Mouse (Mus musculus) CD8-positive naive resting alpha-beta T cell, adult 2 months (primary cell): ENCODE data around the gene Fanca.

Source experiments
- DNase-seq, 2 experiments: peaks; one replicate each; pipeline ENCODE4 v3.0.0; 2022; ENCODE audit warnings: low read depth in 2 of 2, low spot score in 2 of 2

The Fanca gene

GRCm38 (mm10) chr8:123318467-123318911 is at the start of gene Fanca:
Gene Fanca (minus strand): TSS chr8:123318576.
- DNase-seq, result peak; percentile 83 to 89

DNA sequence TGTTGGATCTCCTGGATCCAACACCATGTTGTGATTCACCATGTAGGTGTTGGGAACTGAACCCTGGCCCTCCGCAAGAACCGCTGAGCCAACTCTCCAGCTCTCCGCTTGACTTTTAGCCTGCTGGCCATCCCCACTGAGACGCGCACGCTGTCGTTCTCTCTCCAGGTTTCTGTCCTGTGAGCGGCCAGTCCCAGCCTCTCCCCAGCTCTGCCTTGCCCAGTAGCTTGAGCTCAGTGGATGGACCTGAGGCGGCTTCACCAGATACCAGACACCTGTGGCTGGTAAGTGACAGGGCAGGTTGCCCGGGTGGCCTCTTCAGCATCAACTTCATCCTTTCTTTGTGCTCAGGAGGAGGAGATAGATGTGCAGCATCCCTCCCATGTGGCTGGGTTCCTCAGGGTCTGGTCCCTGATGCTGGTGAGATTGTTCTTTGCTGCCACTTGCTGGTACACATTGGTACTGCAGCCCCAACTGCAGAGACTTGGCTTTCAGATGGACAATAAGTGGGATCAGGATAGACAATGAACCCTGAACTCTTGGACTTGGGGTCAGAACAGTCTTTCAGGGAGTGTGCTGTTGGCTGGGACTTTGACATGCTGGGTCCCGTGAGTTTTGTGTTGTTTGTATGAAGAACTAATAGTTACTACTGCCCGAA is 42.8 kb upstream of the Fanca start:
- peak; percentile 58 to 76 for DNase-seq

GRCm38 (mm10) chr8:123353216-123353615 is 34.8 kb upstream of the Fanca start:
- DNase-seq, result no peak

DNA sequence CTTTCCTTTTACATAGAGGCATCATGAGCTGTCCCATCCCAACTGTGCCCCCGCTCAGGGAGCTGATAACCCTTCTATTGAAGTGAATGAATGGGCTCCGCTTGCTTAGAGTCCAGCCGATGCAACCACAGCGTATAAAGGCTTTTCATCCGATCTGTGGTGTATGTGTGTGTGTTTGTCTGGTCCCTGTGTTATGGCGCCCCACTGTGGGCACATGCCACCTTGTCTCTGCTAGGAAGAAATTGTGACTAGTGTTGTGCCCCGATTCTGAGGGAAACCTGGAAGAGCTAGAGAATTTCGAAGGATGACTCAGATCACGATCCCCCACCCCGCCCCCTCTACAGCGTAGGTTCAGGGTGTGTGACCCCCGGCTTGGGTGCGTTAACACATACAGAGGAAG is 34.4 kb upstream of the Fanca start:
- no peak for DNase-seq

GRCm38 (mm10) chr8:123352118-123352517 is 33.7 kb upstream of the Fanca start:
- DNase-seq, result no peak

DNA sequence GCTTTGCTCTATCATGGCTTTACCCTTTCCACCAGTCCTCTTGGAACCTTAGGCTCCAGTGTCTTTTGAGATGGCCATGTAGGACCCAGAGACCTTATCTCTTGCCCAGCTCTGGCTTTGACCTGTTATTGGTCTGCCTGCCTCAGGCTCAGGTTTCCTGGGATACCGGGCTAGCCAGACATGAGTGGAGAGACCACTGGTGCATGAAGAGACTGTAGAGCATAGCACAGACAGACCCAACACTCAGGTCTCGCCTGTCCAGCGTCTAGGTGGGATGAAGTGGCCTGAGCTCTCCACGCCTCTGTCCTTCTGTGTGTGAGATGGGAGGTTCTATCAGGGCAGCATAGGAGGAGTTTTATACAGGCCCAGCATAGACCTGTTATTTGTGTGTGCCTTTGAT is 30.7 kb upstream of the Fanca start:
- DNase-seq, result no peak

- no peak for DNase-seq
These were observed 30.0 kb upstream of the Fanca start for GRCm38 (mm10) chr8:123348237-123348843.

DNA sequence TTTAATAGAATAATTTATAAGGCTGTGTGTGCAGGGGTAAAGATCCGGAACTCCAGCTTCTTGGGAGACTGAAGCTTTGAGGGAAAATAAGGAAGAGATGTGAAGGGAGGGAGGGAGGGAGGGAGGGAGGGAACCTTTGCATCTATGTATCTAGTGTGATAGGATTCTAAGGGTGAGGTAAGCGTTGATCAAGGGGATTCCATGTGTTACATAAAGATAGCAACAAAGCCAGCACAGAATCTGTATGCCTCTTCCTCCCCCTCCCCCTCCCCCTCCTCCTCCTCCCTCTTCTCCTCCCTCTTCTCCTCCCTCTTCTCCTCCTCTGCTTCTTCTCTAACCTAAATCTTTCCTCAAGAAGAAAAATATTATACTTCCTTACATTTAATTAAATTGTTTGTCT is 28.9 kb upstream of the Fanca start:
- no peak for DNase-seq

DNA sequence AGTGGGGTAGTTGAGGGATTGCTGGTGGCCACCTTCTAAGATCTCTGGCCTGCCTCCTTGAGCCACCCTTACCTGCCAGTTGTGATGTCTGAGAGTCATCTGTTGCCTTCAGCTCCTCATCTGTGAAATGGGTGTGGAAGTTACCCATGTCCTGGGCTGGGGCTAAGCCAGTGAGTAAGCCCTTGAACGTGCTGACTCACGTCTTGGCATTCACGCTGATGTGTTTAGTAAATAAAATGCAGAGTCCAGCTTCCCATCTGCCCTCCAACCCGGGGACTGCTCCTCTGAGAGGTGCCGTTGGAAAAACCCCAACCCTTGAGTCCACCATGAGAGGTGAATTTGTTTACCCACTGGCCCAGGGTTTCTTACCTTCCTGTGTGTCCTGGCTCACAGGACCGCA is 27.5 kb upstream of the Fanca start:
- DNase-seq, result no peak

GRCm38 (mm10) chr8:123345135-123345534 is 26.8 kb upstream of the Fanca start:
- DNase-seq, result no peak

GRCm38 (mm10) chr8:123343422-123343821 is 25.0 kb upstream of the Fanca start:
- DNase-seq, result no peak

GRCm38 (mm10) chr8:123342911-123343310 is 24.5 kb upstream of the Fanca start:
- no peak for DNase-seq

DNA sequence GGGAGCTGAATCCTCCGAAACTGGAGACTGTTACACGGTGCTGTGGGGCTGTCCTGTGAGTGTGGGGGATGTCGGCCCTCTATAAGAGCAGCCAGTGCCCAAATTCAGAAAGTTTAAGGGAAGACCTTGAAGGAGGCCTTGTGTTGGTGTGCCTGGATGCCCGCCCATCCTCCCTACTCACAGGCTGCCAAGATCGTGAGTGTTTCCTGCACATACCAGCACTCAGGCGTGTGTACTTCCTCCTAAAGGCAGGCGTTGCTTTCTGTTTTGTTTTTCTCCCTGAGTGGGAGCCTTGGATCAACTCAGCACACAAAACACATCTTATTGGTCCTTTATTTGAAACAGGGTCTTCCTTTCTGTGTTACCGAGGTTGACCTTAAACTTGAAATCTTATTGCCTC is 23.9 kb upstream of the Fanca start:
- no peak for DNase-seq

DNA sequence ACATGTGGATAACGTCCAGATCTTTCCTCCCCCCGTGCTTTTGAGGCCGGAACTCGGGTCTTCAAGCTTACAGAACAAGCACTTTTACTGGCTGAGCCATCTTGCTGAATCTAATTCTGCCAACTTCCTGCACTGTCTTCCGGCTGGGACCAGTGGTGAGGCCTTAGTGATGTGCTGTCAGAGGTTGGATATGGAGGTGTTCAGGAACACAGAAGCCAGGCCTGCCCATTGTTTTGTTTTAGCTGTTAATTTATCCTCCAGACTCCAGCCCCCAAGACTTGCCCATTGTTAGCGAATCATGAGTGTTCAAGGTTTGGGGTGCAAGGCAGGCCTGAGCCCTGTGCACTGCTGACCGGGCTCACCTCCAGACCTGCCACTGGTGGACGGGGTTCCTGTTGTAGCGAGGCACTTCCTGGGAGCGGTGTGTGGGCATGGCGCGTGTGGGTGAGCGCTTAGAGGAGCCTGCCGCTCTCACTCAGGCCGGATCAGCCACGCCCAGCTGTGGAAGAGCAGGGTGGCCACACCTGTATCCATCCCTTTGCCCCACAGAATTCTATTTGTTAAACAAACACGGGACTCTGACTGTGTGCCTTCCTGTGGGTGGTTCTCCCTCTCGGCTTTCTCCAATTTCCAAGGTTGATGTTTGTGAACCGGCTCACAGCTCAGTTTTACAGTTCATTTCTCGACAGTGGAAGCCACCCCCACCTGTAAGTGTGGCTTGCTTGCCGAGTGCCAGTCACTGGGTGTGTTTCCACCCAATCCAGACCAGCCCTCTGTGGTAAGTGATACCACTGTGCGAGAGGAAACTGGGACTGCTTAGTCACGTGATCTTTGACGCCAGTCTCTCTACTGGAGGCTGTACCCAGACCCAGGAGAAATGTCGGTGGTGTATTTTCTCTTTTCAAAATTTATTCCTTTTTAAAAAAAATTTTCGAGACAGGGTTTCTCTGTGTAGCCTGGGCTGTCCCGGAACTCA is 23.0 kb upstream of the Fanca start:
- DNase-seq, result no peak

DNA sequence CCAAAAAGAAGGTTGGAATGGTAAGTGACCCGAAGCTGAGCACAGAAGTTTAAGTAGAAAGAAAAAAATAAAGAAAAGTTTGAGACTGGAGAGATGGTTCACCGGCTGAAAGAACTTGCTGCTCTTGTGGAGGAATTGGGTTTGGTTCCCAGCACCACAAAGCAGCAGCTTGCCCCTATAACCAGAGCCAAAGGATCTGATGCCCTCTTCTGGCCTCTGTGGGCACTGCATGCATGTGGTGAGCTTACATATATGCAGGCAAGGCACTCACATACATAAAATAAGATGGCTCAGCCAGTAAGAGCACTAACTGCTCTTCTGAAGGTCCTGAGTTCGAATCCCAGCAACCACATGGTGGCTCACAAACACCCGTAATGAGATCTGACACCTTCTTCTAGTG is 21.7 kb upstream of the Fanca start:
- DNase-seq, result no peak

DNA sequence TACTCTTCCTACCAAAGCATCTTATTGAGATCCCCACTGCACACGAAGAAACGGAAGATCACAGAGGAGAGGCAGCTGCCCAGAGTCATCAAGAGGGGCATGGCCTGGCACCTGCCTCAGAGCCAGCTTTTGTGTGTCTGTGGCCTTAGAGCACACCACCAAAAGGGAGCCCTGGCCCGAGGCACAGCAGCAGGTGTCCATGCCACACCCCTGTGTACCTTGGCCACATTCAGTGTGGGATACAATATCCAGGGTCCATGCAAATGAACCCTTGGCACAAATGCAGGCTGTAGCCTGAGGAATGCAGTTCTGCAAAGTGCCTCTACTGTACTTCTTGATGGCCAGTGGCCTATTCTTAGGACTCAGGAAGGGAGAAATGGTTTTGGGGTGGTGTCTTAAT is 19.1 kb upstream of the Fanca start:
- no peak for DNase-seq

DNA sequence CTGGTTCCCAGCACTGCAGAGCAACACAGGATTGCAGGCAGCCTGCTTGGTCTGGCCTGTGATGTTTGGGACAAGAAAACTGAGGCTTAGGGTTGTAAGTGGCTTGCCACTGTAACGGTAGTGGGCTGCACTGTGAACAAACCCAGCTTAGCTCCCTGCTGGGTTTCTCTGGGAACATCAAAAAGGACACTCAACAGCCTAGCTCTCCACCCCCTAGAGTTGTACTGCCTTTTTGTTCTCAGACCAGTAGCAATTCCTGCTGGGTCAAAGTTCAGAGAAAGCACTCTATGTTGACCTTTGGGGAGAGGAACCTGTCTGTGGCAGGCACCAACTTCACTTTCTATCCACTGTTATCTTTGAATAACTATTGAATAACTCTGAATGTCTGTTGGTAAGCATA is 16.1 kb upstream of the Fanca start:
- DNase-seq, result no peak

DNA sequence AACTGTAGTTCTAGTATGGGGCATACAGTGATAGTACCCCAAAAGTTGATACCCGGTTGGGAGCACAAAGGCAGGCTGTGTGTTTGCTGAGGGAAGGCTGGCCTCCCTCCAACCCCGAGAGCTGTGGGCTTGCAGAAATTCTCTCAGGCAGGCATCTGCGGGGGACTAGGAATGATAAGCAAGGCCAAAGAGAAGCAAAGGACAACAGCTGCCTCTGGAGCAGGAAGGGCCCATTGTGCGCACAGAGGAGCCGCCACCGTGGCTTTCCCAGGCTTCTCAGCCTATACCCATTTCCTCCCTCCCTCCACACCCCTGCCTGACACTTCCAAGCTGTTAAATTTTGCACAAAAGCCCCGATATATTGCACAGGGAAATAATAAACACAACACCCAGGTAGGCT is 15.5 kb upstream of the Fanca start:
- DNase-seq, result no peak

DNA sequence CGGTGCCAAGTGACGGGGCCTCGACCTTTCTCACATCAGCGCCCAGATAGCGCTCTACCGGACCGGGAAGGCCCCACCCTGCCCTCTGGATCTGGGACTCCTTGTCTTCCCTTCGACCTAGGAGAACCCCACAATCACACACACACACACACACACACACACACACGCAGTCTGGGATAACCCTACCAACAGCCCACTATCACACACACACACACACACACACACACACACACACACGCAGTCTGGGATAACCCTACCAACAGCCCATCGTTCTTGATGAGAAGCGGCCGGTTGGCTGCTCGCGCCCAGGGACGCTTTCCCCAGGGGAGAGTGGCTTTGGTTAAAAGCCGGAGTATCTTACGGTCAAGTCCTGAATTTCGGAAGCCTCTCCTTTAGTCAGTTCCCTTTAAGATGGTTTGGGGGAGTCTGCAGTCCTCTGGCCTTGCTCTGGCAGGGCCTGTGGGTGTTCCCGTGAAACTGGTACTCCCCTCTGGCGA is 14.8 kb upstream of the Fanca start:
- DNase-seq, result no peak

DNA sequence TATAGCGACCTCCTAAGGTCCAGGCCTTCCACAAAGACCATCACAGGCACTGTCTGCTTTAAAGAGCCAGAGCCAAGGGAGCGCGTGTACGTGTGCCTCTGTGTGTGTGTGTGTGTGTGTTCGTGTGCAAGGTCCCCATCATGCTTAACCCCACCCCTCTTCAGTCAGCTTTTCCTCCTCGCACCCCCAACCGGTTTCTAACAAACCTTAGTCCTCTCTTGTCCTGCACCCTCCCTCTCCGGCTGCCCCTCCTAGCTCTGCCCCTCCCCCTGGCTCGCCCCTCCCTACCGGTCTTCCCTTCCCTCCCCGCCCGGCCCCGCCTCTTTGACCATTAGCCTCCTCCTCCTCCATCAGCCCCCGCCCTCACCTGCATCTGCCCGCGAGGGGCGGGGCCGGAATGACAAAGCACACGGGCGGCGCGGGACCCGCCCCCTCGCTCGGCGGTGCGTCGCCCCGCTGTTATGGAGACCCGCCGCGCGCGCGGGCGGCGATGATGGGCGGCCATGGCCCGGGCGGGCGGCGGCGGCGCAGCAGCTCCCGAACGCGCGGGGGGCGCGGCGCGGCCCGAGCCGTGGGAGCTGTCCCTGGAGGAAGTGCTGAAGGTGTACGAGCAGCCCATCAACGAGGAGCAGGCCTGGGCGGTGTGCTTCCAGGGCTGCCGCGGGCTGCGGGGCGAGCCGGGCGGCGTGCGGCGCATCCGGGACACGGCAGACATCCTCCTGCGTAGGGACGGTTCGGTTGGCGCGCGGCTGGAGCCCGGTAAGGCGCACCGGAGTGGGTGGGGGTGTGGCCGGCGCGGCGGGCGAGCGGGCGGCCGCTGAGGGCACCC is 14.1 kb upstream of the Fanca start, which contains the start of gene Spire2:
Gene Spire2, plus strand, starts transcription at position 452 of the 829 bp plus-strand sequence.
- DNase-seq, result peak; percentile 60 to 66

- no peak for DNase-seq
These were observed 13.4 kb upstream of the Fanca start for GRCm38 (mm10) chr8:123331810-123332209.
